Mouse (Mus musculus) layer of hippocampus, adult 2 months (tissue): Measurements from ENCODE around the gene Smtnl2. TPM values are rescaled to one million over a fixed set of nuclear protein-coding genes. Genes with fewer than 3 reads are reported as not detected.

ENCODE experiments used
- DNase-seq, 2 experiments: peaks; one replicate each; pipeline ENCODE4 v3.0.0; 2022; ENCODE audit warnings: low spot score in 2 of 2
- H3K27ac ChIP-seq: fragments of 200-600 bp; 2 replicates; pipeline ENCODE4 v1.8.1; 2022
- H3K4me3 ChIP-seq: fragments of 200-600 bp; 2 replicates; pipeline ENCODE4 v1.8.1; 2022; ENCODE audit warnings: mild to moderate bottlenecking
- CTCF ChIP-seq: fragments of 200-600 bp; conservative IDR thresholded peaks from 2 replicates; pipeline ENCODE4 v1.8.1; 2022; ENCODE audit warnings: antibody characterized with exemption, mild to moderate bottlenecking, moderate library complexity
- total RNA-seq, 2 experiments: library from RNA; stranded (reverse); gene quantifications; 2 replicates each; pipeline ENCODE4 v1.2.3; 2021

Gene Smtnl2
- total RNA-seq, 2 experiments from 2014 or later, result 2.2 to 3.8 TPM

DNA sequence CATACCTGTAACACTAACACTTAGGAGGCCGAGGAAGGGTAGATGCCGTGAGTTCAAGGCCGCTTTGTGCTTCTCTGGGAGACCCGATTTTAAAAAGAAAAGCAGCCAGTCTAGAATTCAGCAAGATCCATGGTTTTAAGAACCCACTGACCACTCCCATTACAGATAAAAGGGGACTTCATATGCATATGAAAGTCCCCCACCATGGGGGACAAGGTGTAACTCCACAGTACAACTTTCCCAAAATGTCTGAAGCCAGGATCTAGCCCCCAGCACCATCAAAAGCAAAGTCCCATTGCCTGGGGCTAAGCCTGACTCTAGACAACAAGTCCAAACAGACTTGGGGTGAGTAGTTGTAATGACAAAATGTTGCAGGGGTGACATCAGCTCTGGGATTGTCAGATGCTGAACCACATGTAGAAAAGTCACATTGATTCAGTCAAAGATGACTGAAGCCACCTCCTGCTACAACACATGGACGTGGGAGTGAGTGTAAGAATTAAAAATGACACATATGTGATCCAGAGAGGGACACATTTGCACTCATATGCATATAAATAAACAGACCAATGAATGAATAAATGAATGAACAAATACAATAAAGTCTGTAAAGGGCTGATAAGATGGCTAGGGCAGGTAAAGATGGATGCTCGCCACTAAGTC is 9.1 kb upstream of the Smtnl2 start:
- TF ChIP-seq CTCF, result no peak
- no peak overlapping the region for H3K27ac ChIP-seq
- peak; percentile 44 to 51 for DNase-seq
- H3K4me3 ChIP-seq, result no peak overlapping the region

DNA sequence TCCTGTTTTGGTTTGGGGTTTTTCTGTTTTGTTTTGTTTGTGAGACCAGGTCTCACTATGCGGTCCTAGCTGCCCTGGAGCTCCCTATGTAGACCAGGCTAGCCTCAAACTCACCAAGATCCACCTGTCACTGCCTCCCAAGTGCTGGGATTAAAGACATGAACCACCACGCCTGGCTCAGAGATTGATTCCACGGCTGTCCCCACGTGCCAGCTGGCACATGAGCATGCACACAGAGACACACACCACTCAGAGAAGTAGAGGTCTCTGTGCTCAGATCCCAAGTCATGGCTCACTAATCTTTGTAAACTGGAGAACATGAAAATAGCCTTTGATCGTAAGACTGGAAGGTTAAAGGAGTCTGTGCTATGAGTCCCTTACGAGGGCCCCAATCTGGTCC is 7.5 kb upstream of the Smtnl2 start:
- no peak for TF ChIP-seq CTCF
- H3K27ac ChIP-seq, result no peak overlapping the region

DNA sequence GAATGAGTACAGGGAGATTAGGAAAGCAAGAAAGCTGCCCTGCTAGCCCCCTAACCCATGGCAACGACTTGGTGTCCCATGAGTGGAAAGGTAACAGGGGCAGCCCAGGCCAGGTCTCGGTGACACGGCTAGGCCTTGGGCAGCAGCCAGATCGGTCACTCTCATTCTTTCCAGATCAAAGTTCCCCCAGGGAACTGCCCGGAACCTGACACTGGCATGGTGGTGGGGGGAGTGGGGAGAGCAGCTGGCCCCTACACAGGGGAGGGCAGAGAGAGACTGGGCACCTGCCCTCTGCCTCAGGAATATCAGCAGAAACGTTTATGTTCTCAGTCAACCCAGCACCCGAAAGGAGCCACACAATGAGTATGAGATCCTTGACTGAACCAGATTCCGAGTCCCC is 6.7 kb upstream of the Smtnl2 start:
- TF ChIP-seq CTCF, result no peak
- no peak for DNase-seq
- no peak overlapping the region for H3K27ac ChIP-seq
- H3K4me3 ChIP-seq, result no peak overlapping the region

More for the DNA sequence above, 7.5 kb upstream of the Smtnl2 start:
- no peak overlapping the region for H3K4me3 ChIP-seq
- DNase-seq, result no peak

DNA sequence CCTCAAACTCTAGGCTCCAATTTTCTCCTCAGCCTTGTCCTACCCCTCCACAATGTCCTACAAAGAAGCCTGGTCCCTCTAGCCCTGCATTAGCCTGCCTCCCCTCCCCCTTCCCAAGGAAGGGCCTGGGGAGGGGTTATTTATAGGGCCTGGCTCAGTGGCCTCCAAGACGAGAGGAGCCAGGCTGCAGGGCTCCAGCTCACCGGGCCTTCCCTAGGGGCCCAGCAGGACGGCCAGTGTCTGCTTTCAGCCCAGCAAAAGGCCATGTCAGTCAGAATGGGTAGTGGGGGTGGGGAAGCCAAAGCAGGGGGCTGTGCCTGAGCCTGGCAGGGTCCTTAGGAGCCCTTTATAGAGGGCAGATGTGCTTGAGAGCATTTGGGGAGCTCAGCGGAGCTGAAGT is 5.9 kb upstream of the Smtnl2 start:
- no peak for TF ChIP-seq CTCF
- no peak for DNase-seq
- no peak overlapping the region for H3K27ac ChIP-seq
- H3K4me3 ChIP-seq, result no peak overlapping the region

DNA sequence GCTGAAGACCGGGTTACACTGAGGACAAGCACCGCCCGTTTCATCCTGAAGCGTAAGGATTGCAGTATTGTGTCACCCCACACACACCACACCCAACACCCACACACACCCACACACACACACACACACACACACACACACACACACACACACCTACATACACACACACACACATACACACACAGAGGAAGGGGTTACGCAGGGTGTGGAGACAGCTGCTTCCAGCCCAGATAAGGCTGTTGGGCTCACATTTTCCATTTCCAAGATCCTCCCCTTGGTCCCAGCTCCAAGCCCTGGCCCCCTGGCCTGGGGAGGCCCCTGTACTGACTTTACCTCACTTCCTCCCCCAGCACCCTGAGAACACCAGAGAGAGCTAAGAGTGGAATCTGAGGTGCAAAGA is 5.2 kb upstream of the Smtnl2 start:
- no peak for DNase-seq
- Histone ChIP-seq H3K27ac (no peak overlapping the region), H3K4me3 (no peak overlapping the region)
- no peak for TF ChIP-seq CTCF

DNA sequence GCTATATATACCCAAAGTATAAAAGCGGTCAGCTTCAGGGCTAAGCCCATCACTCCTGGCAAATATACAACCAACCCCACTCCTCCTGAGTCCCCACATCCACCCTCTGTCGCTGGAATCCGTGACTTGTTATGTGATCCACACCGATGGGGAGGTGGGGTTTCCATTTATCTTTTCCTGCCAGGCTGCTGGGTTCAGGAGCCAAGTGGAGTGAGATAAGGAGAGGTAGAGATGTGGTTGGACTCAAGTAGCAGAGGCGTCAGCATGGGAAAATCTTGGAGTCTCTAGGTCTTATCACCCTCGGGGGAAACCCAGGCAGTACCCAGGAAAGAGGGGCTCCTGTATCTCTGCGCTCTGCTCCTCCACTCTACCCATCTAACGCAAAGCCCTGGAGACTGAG is 3.6 kb upstream of the Smtnl2 start:
- no peak for DNase-seq
- Histone ChIP-seq H3K27ac (no peak overlapping the region), H3K4me3 (no peak overlapping the region)
- no peak for TF ChIP-seq CTCF

DNA sequence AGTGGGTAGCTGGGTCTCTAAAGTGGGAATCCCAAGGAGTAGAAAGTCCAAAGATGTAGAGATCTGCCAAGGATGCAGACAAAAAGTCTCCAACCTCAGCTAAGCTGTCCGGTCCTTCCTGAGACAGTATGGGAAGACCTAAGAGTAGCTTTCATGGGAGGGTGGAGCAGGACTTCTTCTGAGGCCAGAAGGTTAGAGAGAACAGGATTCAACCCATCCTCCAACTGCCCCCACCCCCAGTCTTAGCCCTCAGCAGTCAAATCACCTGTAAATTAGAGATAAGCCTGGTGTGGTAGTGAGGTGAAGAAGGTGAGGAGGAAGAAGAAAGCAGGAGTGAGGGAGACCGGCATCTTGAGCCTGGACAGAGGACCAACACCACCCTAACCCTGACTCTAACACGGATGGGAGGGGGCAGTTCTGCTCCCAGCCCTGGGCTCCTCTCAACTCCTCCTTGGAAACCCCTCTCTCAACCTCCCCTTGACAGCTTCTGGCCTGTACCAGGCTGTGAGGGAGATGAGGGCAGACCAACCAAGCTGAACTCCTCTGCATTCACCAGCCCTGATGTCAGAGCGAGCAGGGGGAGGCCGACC is 2.2 kb upstream of the Smtnl2 start:
- Histone ChIP-seq H3K4me3 (no peak overlapping the region), H3K27ac (no peak overlapping the region)
- no peak for DNase-seq
- TF ChIP-seq CTCF, result no peak

DNA sequence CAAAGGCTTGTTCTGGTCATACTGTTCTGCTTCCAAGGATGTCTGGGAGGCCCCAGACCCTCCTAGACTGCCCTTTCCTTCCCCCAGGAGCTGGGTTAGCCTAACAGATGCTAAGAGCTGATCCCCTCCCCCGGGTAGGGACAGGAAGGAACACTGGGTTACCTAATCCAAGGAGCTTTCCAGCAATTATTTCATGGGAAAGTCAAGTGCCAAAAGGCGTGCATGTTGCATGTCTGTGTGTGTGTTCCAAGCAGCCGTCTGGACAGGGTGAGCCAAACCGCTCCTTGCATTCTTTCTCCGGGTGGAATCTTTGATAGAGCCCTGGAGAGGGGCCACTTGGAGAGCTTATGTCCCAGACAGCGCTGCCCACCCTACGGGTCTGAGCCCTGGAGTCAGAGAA is 1.5 kb upstream of the Smtnl2 start:
- H3K27ac ChIP-seq, result no peak overlapping the region
- H3K4me3 ChIP-seq, result no peak overlapping the region
- no peak for TF ChIP-seq CTCF
- no peak for DNase-seq

DNA sequence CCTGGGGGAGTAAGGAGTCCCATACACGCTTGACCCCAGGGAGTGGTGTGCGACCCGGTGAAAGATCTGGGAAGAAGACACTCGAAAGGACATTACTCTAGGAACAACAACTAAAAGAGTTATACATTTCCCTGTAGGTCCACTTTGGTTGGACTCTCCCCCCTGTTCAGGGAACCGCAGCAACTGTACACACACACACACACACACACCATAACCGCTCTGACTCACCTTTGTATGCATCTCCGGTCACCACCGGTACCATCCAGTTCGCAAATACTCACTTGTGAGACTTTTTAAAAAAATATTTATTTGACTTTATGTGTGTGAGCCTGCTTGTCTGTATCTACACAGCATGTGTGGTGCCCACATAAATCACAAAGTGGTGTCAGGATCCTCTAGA is 432 bp upstream of the Smtnl2 start:
- no peak overlapping the region for H3K27ac ChIP-seq
- TF ChIP-seq CTCF, result no peak
- H3K4me3 ChIP-seq, result peak overlapping the region; percentile 62
- DNase-seq, result no peak

DNA sequence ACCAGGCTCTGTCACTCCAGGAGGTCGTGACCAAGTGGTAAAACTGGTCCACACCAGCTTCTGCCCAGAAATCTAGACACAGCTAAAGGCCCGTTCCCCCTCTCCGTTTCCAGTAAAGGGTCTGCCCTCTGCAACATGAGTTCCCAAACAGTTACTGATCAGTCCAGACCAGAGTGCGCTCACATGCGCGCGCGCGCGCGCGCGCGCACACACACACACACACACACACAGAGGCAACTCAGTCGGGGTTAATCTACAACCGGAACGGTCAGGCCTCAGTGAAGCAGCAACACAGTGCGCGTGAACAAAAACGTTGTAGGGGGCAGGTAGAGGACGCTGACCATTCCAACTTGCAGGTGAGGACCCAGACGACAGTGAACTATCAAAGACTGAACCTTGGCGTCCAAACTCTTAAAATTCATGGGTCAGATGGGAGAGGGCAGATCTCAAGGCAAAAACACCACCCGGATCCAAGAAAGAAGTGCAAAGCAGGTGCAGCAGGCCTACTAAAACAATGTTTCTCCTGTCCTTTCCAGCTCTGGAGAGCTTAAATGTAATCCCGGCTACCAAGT is 906 bp downstream of the Smtnl2 start:
- TF ChIP-seq CTCF, result no peak
- peak overlapping the region; percentile 62 for H3K4me3 ChIP-seq
- no peak overlapping the region for H3K27ac ChIP-seq
- no peak for DNase-seq

DNA sequence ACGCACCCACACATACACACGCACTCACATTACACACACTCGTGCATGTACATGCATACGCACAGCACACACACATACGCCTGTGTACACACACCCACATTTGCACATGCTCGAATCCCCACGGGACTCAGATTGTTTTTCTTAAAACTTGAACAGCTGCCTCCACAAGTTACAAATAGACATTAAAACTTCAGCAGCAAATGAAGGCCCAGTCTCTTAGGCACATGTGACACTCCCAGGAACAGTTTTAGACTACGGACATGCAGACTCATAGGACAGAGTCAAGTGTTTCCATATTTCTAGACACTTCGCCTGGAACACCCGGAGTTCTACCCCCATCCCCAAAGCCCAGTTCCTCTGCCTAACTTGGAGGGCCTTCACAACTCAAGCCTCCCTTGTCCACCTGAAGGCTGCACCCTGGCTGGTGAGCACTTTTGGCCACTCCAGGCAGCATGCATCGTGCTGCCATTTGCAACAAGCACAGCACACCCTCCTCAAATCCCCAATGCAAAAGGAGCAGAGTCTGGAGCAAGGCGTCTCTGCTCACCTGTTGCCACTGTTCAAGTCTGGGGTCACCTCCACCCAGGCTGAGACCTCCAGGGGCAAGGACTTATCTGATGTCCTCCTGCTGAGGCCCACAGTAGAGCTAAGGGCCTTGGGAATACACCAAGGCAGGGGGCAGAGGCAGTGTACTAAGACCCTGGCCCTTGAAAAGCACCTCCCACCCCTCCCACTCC is 1.7 kb downstream of the Smtnl2 start:
- no peak for TF ChIP-seq CTCF
- H3K4me3 ChIP-seq, result no peak overlapping the region
- no peak for DNase-seq
- H3K27ac ChIP-seq, result no peak overlapping the region

DNA sequence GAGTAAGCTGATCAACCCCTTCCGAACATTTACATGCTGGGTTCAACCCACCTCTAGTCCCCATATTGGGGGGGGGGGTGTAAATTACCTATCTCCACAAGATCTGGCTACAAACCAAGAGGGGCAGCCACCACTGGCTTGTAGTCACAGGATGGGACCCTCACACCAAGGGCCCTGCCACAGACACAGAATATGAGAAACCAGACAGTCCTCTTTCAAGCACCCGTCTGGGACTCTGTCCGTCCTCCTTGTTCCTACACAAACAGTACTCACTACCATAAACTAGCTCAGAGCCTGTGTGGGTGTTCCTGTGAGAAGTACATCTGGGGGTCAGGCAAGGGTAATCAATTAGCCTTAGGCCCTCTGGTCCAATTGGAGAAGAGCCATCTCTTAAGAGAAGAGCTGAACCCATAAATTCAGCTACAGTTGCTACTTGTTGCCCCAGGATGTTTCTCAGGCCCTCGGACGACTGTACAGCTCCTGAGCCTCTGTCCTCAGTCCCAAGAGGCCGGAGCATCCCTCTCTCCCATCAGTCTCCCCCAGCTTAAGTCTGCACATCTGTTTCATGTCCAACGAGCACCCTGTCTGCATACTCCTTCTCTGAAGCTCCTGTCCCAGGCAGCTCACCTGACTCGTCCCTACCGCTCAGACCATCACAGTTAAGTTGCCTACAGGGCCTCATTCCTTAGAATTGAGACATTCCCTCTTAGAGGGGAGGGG is 2.9 kb downstream of the Smtnl2 start:
- H3K4me3 ChIP-seq, result no peak overlapping the region
- no peak for DNase-seq
- no peak for TF ChIP-seq CTCF
- no peak overlapping the region for H3K27ac ChIP-seq

DNA sequence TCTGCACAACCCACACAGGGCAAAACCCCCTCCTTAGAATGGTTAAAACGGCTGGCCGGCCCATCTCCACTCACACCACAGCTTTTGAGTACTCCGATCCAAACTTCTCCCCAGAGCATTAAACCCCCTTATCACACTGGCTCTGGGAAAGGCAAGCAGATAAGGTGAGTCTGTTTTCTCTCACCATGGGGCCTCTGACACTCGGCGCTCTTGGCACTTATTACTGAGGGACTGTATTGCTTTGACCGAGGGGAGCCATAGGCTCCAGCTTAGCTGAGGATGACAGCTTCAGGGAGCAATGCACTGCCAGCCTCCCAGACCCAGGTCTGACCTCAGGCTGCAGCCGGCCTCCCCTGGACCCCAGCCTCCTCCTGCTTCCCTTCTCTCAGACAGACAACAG is 3.9 kb downstream of the Smtnl2 start:
- Histone ChIP-seq H3K4me3 (no peak overlapping the region), H3K27ac (no peak overlapping the region)
- DNase-seq, result no peak
- no peak for TF ChIP-seq CTCF
